Mouse (Mus musculus): ENCODE data around the gene Qars.

GRCm38 (mm10) chr9:108474528-108474927, 33.0 kb upstream of the Qars start:
- no peak for TF ChIP-seq POLR2A (IDR thresholded peaks at IDR 0.05; ENCODE audit: borderline replicate concordance, low read depth, low read length)
- no peak for TF ChIP-seq CTCF (IDR thresholded peaks at IDR 0.05; ENCODE audit: low read depth, low read length)
